Mouse (Mus musculus) cerebellum, adult 2 months (tissue): ENCODE data around the gene Smox.
A peak's percentile ranks its signal among the peaks of the same experiment; 100 is the strongest.

Experiments used
- CTCF ChIP-seq: fragments of 200-500 bp; IDR thresholded peaks from 2 replicates; pipeline ENCODE4 v1.5.1; 2011; ENCODE audit warnings: low read depth, mild to moderate bottlenecking, control low read depth, low read length, moderate library complexity, borderline replicate concordance; ENCODE audit not compliant: insufficient read depth
- POLR2A ChIP-seq: fragments of 200-500 bp; IDR thresholded peaks from 2 replicates; pipeline ENCODE4 v1.6.1; 2011; ENCODE audit warnings: low read length, control low read depth, borderline replicate concordance; ENCODE audit not compliant: insufficient read depth

GRCm38 (mm10) chr2:131530623-131531008, 39.3 kb downstream of the Smox start:
- TF ChIP-seq CTCF, result peak; percentile 65; the same call in 1 of the 2 replicates
- TF ChIP-seq POLR2A, result no peak
